Mouse (Mus musculus): ENCODE results near the gene Eng.

DNA sequence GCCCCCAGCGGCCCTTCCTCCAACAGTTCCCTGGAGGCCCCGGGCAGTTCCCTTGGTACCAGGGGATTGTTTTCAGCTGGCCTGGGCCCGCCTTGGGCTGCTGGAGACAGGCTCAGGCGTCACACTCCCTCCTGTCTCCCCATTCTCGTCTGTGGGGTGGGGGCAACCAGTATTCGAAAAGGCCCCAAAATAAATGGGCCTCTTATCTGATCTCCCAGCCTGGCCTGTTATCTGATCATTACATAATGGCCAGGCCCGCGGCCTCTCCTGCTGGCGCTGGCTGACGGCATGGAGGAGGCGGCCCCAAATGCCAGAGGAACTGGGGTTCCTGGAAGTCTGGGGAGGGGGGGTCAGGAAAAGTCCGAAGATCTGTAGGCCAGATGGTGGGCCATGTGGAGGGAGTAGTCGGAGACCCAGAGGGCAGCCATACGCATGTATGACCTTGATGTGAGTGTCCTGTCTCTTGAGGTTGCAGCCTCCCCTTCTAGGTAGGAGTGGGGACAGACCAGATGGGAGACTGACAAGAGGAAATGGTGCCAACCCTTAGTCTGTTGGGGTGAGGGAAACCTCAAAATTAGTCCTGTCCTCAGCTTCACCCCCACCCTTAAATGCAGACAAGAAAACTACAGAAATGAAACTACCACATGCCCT, 8.5 kb downstream of the Eng start:
- TF ChIP-seq CTCF (IDR thresholded peaks at IDR 0.05; ENCODE audit: control insufficient read depth, insufficient read depth, insufficient replicate concordance, low read depth, low read length) (no peak), POLR2A (IDR thresholded peaks at IDR 0.05; ENCODE audit: control insufficient read depth, low read depth, low read length) (no peak)
